Mouse (Mus musculus) frontal cortex, postnatal 36 days (tissue): ENCODE data around the gene Uhrf1.
A peak's percentile ranks its signal among the peaks of the same experiment; 100 is the strongest.
"Not testable (repeated sequence)": the region's sequence is repeated elsewhere in the genome, so short reads cannot be mapped to it uniquely, and the experiment has no call there.

Experiments used
- DNase-seq, 2 experiments: peaks; one replicate each; pipeline ENCODE4 v3.0.0; 2022; ENCODE audit warnings: low spot score in 2 of 2

The Uhrf1 gene

GRCm38 (mm10) chr17:56303160-56303846 is at the start of gene Uhrf1:
Gene Uhrf1 (plus strand): TSS chr17:56303321.
- DNase-seq, result no peak

- no peak for DNase-seq
Observed at GRCm38 (mm10) chr17:56254695-56255094, 48.4 kb upstream of the Uhrf1 start.

- peak; percentile 60 to 67 for DNase-seq
Observed at GRCm38 (mm10) chr17:56255429-56255828, 47.7 kb upstream of the Uhrf1 start.

GRCm38 (mm10) chr17:56255863-56256238 is 47.3 kb upstream of the Uhrf1 start:
- peak; percentile 97 to 99 for DNase-seq

GRCm38 (mm10) chr17:56256239-56256881 is 46.8 kb upstream of the Uhrf1 start, which contains the start of gene Fem1a:
Gene Fem1a (plus strand): TSS chr17:56256810.
- peak; percentile 96 to 98 for DNase-seq

- peak in 1 of 2 experiments; percentile 41 for DNase-seq
Observed at GRCm38 (mm10) chr17:56257181-56257894, 45.8 kb upstream of the Uhrf1 start.

- DNase-seq, result not testable (repeated sequence)
Observed at GRCm38 (mm10) chr17:56258269-56258668, 44.9 kb upstream of the Uhrf1 start.

- not testable (repeated sequence) for DNase-seq
Observed at GRCm38 (mm10) chr17:56258812-56259211, 44.3 kb upstream of the Uhrf1 start.

GRCm38 (mm10) chr17:56259301-56260037 is 43.7 kb upstream of the Uhrf1 start:
- DNase-seq, result no peak

GRCm38 (mm10) chr17:56261166-56261565 is 42.0 kb upstream of the Uhrf1 start:
- no peak for DNase-seq

- no peak for DNase-seq
Observed at GRCm38 (mm10) chr17:56262645-56263094, 40.5 kb upstream of the Uhrf1 start.

- peak; percentile 77 to 87 for DNase-seq
Observed at GRCm38 (mm10) chr17:56264020-56264419, 39.1 kb upstream of the Uhrf1 start.

- no peak for DNase-seq
Observed at GRCm38 (mm10) chr17:56265011-56265410, 38.1 kb upstream of the Uhrf1 start.

- DNase-seq, result no peak
Observed at GRCm38 (mm10) chr17:56265869-56266268, 37.3 kb upstream of the Uhrf1 start.

GRCm38 (mm10) chr17:56266271-56266670 is 36.9 kb upstream of the Uhrf1 start:
- DNase-seq, result peak; percentile 67 to 89

- DNase-seq, result peak; percentile 61 to 81
Observed at GRCm38 (mm10) chr17:56269153-56269630, 33.9 kb upstream of the Uhrf1 start.

GRCm38 (mm10) chr17:56269741-56270140 is 33.4 kb upstream of the Uhrf1 start:
- DNase-seq, result no peak

- no peak for DNase-seq
Observed at GRCm38 (mm10) chr17:56271609-56272253, 31.4 kb upstream of the Uhrf1 start.

GRCm38 (mm10) chr17:56272644-56273043 is 30.5 kb upstream of the Uhrf1 start:
- no peak for DNase-seq

GRCm38 (mm10) chr17:56273482-56273881 is 29.6 kb upstream of the Uhrf1 start:
- no peak for DNase-seq

- no peak for DNase-seq
Observed at GRCm38 (mm10) chr17:56273986-56274385, 29.1 kb upstream of the Uhrf1 start.
